Mouse (Mus musculus): ENCODE data around the gene Enpp3.

GRCm38 (mm10) chr10:24753536-24754250 is 88.9 kb downstream of the Enpp3 start:
- TF ChIP-seq HCFC1 (IDR thresholded peaks at IDR 0.05; ENCODE audit: borderline replicate concordance, insufficient read depth, low read length) = no peak
- TF ChIP-seq CHD2 (IDR thresholded peaks at IDR 0.05; ENCODE audit: low read depth, low read length) = no peak

Measured in ES-E14 (cell line).